Mouse (Mus musculus) ES-E14 (cell line): ENCODE measurements at regions not wholly inside any gene's neighbourhood (a gene's known extent, or its start where the extent isn't known, plus 50 kb on each side); places are given as distances from the start of the nearest gene placed in this dataset.

ENCODE experiments used
- CHD2 ChIP-seq: IDR thresholded peaks from 2 replicates; pipeline ENCODE4 v1.6.1; 2014; ENCODE audit warnings: mild to moderate bottlenecking, low read depth, low read length, inconsistent platforms
- MAFK ChIP-seq: IDR thresholded peaks from 2 replicates; pipeline ENCODE4 v1.6.1; 2014; ENCODE audit warnings: mild to moderate bottlenecking, low read depth, low read length, inconsistent platforms; ENCODE audit not compliant: insufficient read depth
- ZC3H11A ChIP-seq: IDR thresholded peaks from 2 replicates; pipeline ENCODE4 v1.6.1; 2012; ENCODE audit warnings: low read depth, mild to moderate bottlenecking, inconsistent platforms, low read length, borderline replicate concordance
- ZNF384 ChIP-seq: IDR thresholded peaks from 2 replicates; pipeline ENCODE4 v1.6.1; 2012; ENCODE audit warnings: low read depth, low read length, inconsistent platforms

GRCm38 (mm10) chr2:116999592-116999991, 121.1 kb downstream of the Tmco5 start:
- TF ChIP-seq CHD2, result no peak
- TF ChIP-seq MAFK, result no peak
- TF ChIP-seq ZC3H11A, result no peak
- no peak for TF ChIP-seq ZNF384
